Mouse (Mus musculus): Measurements from ENCODE around the gene Naa50.

Naa50 gene

DNA sequence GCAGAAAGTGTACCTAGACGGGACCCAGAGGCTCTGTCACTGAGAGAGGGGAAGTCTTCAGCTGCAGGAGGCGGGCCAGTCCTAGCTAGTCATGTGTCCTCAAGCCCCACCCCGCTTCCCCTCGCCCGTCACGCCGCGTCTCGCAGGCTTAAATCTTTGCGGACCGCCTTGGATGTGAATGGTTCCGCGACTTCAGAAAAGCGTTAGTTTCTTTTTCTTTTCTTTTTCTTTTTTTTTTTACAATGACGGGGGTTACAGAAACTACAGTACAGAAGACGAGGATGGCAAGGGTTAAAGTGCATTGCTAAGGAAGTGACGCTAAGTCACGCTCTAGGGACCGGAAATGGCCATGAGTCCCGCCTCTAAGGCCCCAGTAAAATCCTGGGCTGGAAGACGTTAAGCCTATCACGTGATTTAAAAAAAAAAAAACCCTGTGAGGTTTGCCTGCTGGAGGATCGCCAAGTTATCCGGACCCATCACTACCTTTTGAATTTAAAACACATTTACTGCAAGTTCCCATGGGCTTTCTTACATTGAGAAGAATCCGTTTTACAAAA, 573 bp upstream of the Naa50 start:
- peak; percentile 72 for DNase-seq (ENCODE audit: extremely low read depth, low read depth, low spot score)

- peak; percentile 68 for DNase-seq (ENCODE audit: extremely low read depth, low read depth, low spot score)
Measured at GRCm38 (mm10) chr16:44140186-44140787, 657 bp downstream of the Naa50 start.

GRCm38 (mm10) chr16:44141483-44141882, 1.9 kb downstream of the Naa50 start:
- DNase-seq (ENCODE audit: extremely low read depth, low read depth, low spot score), result no peak

DNA sequence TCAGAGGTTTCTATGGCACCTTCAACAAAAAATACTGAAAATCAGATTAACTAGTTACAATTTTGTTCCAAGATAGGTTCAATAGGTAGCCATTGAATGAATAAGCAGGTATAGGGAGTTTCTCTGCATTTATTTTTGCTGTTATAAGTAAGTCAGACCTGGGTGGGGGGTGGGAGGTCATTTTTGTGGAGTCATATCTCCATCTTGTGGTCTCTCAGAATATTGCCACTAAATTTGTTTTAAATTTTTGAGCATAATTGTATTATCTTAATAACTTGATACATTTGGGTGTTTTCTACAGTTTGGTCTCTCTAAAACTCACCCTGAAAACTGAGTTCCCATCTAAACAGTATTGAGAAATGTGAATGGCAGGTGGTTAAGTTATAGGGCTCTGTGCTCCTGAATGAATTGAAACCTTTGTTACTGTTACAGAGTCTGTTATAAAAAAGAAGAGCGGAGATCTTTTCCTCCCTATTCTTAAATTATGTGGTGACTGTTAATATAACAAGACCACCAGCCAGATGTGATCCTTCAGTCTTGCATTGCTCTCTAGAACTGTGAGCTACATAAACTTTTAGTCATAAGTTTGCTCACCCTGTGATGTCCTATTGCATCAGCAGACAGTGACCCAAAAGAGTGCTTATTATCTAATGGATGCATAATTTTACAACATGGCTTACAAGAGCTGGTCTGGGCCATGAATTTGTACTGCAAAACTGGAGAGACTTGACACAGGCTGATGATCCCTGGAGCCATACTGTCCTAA, 9.6 kb downstream of the Naa50 start:
- DNase-seq (ENCODE audit: extremely low read depth, low read depth, low spot score), result no peak

DNA sequence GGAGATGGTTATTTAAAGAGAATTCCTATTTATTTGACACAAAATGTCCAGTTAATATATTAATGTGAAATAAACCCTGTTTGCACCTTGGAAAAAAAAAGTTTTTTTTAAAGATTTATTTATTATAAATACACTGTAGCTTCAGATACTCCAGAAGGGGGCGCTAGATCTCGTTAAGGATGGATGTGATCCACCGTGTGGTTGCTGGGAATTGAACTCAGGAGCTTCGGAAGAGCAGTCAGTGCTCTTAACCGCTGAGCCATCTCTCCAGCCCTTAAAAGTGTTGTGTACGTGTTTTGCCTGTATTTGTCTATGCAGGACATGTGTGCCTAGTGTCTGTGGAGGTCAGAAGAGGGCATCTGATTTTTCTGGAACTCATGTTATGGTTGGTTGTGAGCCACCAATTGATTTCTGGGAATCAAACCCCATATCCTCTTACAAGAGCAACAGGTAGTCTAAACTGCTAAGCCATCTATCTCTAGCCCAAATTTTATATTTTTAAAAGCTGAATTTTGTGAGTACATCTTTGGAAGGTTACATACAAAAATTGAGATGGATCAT, 14.9 kb downstream of the Naa50 start:
- DNase-seq (ENCODE audit: extremely low read depth, low read depth, low spot score), result no peak

DNA sequence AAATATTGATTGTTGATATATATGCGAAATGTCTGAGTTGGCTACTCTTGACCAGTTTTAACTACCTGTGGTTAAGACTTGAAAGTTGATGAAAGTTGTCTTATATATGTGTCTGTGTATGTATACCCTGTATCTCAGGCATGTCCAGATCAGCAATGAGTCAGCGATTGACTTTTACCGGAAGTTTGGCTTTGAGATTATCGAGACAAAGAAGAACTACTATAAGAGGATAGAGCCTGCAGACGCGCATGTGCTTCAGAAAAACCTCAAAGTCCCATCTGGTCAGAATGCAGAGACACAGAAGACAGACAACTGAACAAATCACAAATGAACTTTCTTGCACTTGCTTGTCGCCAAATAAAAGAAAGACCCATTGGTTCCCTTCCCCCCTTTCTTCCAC, 19.7 kb downstream of the Naa50 start:
- no peak for DNase-seq (ENCODE audit: extremely low read depth, low read depth, low spot score)

- no peak for DNase-seq (ENCODE audit: extremely low read depth, low read depth, low spot score)
Measured at GRCm38 (mm10) chr16:44163831-44164230, 24.2 kb downstream of the Naa50 start.

DNA sequence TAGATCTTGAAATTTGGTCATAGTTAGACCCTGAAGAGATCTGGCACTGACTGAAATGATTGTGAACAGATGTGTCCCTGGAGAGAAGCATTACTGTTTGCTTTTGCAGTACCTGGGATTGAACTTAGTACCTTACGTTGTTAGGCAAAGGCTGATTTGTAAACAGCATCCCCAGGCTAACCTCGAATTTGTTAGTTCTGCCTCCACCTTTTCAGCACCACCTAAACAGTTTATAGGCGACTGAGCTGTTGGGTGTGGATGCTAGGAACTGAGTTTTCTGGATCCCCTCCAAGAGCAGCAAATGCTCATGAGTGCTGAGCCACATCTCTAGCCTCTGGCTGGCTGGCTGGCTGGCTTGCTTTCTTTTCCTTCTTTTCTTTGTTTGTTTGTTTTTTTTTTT, 25.6 kb downstream of the Naa50 start:
- DNase-seq (ENCODE audit: extremely low read depth, low read depth, low spot score), result no peak

DNA sequence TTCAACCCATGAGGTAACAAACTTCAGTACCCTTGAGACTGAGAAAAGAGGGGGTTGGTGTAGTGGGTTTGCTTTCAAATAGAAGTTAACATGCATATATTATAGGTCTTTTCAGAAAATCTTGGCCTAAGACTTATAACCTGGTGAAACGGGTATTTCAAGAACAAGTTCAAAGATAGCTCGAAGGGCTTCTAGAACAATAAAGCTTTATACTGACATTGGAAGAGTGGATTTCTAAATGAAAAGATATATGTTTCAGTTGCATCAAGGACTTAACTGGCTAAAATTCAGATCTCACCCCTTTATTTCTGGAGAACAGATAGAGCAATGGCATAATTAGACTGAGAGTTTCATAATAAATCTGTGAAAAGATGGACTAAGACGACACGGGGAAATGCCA, 29.4 kb downstream of the Naa50 start:
- DNase-seq (ENCODE audit: extremely low read depth, low read depth, low spot score), result peak; percentile 56

DNA sequence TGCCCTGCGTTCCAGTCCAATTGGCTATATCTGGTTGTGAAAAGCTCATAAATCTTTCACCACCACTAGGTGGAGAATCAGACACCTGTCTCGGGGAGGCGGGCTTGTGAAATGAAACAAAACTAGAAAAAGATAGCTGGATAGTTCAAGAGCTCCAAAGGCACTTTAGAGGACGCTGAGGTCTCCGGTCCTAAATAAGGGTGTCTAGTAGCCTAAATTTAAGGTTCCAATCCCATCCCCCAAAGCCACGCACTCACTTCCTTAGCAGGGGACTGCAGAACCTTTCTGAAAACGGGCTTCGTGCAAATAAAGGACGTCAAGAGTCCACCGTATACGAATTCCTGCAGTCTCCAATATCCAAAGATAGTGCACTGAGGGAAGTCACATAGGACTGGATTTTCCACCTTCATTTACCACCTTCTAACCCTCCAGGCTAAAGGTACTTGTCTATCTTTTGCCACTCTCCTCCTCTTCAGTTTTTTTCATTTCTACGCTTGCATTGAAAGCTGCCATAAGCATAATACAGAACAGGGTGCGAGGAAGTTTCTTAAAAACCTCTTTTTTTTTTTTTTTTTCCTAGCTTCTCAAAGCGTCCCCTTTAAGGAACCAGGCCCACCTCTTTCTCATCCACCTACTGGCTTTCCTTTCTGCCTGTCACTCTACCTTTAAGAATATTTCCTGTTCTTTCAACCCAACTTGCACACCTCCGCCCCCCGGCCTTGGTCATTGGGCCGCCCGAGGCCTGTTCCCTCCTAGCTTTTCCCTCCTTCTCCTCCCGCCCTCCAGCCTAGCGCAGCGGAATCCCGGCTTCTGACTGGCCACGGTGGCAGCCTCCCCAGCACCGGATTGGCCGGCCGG, 32.9 kb downstream of the Naa50 start:
- DNase-seq (ENCODE audit: extremely low read depth, low read depth, low spot score), result peak; percentile 76

DNA sequence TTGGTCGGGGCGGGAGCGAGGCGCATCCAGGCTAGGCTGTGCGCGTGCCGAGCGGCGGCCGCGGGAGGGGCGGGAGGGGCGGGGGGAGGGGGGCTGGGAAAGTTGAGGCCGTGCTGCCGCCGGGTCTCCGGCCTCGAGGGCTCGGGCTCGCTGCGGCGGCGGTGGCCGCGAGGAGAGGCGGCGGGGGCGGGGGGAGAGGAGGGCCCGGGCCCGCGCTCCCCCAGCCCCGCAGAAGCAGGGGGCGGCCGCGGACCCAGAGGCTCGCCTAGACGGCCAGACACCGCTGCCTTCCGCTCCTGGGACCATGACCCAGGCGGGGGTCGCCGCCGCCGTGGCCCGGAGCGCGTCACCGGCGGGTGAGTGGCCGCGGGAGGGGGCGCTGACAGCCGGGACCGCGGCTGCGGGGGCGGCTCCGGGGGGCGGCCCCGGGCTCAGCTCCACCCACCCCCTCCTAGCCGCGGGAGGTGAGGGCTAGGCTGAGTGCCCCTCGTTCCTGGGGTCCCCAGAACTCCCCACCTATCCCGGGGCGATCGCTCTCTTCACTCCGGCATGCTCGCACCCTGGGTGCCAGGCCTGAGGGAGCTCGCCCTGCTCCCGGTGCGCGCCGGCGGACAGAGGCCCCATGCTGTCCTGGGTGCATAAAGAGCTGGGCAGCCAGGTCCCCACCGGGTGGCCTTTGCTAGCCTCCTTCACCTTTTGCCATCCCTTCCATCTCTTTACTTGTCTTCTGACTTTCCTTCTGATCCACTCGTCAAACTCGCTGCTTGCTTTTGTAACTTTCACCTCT, 33.7 kb downstream of the Naa50 start, which contains the start of gene Usf3:
TSS of gene Usf3 (plus strand) at position 92 of the 787 bp plus-strand sequence.
- DNase-seq (ENCODE audit: extremely low read depth, low read depth, low spot score), result no peak

GRCm38 (mm10) chr16:44173966-44174530, 34.4 kb downstream of the Naa50 start:
- DNase-seq (ENCODE audit: extremely low read depth, low read depth, low spot score), result no peak

DNA sequence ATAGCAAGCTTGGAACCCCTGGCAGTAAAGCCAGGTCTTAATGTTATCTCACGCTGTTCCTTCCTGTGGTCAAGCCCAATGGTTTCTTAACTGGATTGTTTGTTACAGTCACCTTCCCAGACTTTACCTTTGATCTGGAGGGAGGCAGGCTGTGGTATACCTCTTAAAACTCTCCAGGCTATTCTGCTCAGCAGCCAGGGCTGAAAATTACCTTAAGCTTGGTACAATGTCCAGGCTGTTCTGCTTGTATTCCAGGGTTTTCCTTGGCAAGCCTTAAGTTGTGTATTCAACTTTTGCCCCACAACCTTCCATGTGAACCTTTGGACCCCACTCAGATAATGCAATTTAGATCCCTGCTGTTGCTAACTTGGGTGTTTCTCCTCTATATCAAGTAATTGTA, 35.4 kb downstream of the Naa50 start:
- peak; percentile 50 for DNase-seq (ENCODE audit: extremely low read depth, low read depth, low spot score)

DNA sequence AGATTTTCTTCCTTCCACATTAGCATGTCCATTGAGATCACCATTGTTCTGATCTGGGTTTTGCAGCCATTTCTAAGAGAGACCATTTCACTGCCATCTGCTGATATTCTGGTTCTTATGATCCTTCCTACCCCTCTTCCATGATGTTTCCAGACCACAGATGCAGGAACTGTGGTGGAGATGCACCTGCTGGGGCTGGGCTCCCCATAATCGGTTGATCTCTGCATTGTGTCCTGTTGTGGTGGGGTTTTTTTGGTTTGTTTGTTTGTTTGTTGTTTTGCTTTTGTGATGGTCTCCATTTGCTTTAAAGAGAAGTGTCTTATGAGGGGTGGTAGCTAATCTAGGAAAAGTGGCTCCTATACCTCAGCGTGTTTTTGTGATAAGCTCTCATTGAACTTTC, 36.9 kb downstream of the Naa50 start:
- DNase-seq (ENCODE audit: extremely low read depth, low read depth, low spot score), result no peak

DNA sequence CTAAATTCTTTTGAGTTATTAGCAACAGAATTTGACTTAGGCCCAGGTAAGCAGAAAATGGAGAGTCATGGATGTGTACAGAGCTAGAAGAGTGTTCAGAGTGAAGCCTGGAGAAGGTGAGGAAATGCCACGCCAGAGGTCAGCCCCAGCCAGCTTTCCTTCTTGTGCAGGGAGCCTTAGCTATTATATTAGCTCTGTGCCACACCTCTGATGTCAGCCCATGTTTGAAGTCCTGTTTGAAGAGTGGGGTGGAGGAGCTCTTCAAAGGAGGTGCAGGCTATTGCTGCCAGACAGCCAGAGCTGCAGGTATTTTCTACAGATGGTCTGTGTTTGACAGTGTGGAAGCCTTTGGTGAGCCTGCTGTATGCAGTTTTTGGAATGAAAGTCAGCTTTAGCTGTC, 38.9 kb downstream of the Naa50 start:
- DNase-seq (ENCODE audit: extremely low read depth, low read depth, low spot score), result no peak

DNA sequence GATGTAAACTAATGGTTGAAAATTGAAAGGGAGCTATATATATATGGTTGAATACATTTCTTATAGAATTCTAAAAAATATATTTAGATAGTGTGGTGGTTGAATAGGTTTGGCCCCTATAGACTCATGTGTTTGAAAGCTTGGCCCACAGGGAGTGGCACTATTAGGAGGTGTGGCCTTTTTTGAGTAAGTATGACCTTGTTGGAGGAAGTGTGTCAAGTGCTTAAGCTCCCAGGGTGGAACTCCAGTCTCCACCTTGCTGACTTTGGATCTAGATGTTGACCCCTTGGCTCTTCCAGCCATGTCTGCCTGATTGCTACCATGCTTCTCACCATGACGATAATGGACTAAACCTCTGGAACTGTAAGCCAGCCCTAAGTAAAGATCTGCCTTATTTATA, 43.0 kb downstream of the Naa50 start:
- no peak for DNase-seq (ENCODE audit: extremely low read depth, low read depth, low spot score)

DNA sequence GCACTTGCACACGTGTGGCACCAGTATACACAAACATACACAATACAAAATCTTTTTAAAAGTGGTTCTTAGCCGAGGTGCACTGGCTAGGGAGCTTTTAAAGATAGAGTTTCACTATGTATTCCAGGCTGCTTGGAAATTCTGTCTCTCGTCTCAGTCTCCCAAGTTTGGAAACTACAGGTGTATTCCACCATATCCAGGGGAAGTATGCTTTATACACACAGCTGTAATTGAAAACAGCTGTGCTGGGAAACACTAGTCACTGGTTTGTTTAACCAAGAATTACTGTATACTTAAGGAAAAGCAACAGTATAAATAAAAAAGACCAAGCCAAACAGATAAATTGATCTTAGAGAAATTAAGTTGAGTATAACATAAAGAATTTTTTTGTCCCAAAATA, 45.1 kb downstream of the Naa50 start:
- no peak for DNase-seq (ENCODE audit: extremely low read depth, low read depth, low spot score)

DNA sequence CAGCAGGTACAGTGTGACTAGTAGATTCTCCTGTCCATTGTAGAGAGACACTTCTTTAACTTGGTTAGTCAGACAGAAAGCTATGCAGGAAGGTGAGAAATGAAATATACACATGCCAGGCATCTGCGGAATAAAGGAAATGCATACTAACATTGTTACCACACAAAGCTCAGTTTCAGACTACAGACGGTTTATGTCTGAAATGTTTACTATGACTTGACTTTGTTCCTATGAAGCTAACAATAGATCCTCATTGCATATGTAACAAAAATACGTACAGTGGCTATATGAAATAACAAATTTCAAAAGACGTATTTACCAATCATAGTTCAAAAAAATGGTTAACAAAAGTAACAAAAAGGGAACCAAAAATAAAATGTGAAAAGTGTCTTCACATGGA, 47.5 kb downstream of the Naa50 start:
- no peak for DNase-seq (ENCODE audit: extremely low read depth, low read depth, low spot score)

GRCm38 (mm10) chr16:44188766-44189165, 49.1 kb downstream of the Naa50 start:
- no peak for DNase-seq (ENCODE audit: extremely low read depth, low read depth, low spot score)

GRCm38 (mm10) chr16:44190032-44190431, 50.4 kb downstream of the Naa50 start:
- no peak for DNase-seq (ENCODE audit: extremely low read depth, low read depth, low spot score)
